Mouse (Mus musculus) heart, embryonic 10.5 days (tissue): ENCODE measurements at regions not wholly inside any gene's neighbourhood (a gene's known extent, or its start where the extent isn't known, plus 50 kb on each side); places are given as distances from the start of the nearest gene placed in this dataset.

Experiments
- DNase-seq: peaks from one replicate; pipeline ENCODE4 v3.0.0-alpha.2; 2017; ENCODE audit warnings: low spot score
- H3K27ac ChIP-seq: fragments of 300-500 bp; sonication (generic); 2 replicates; pipeline ENCODE4 v1.5.1; 2016; ENCODE audit warnings: mild to moderate bottlenecking
- H3K27me3 ChIP-seq: fragments of 300-500 bp; sonication (generic); 2 replicates; pipeline ENCODE4 v1.6.1; 2016; ENCODE audit warnings: mild to moderate bottlenecking; ENCODE audit not compliant: poor library complexity, insufficient read depth, severe bottlenecking
- H3K36me3 ChIP-seq: fragments of 300-500 bp; sonication (generic); 2 replicates; pipeline ENCODE4 v1.6.1; 2016; ENCODE audit warnings: mild to moderate bottlenecking, moderate library complexity
- H3K4me1 ChIP-seq: fragments of 300-500 bp; sonication (generic); 2 replicates; pipeline ENCODE4 v1.6.1; 2016; ENCODE audit warnings: mild to moderate bottlenecking
- H3K4me3 ChIP-seq: fragments of 300-500 bp; sonication (generic); 2 replicates; pipeline ENCODE4 v1.5.1; 2016; ENCODE audit warnings: mild to moderate bottlenecking, moderate library complexity
- H3K9me3 ChIP-seq: fragments of 300-500 bp; sonication (generic); 2 replicates; pipeline ENCODE4 v1.6.1; 2016; ENCODE audit warnings: mild to moderate bottlenecking, moderate library complexity
- microRNA counts: library from miRNA; unstranded; fragments of <30 nt; microRNA quantifications from one replicate; lab custom pipeline; 2017
- microRNA-seq: library from miRNA; unstranded; fragments of <30 nt; microRNA quantifications from one replicate; pipeline ENCODE4, GENCODE M21; 2017

GRCm38 (mm10) chr1:193421414-193421813 is 51.3 kb upstream of the Camk1g start:
- Histone ChIP-seq H3K9me3 (no peaks in the 10 kb centered on the region), H3K4me1 (peaks cover 37% of the 10 kb centered on the region), H3K36me3 (no peaks in the 10 kb centered on the region), H3K27ac (no peak overlapping the region), H3K27me3 (peaks cover 14% of the 10 kb centered on the region; the same call in 1 of the 2 replicates), H3K4me3 (no peak overlapping the region)
- DNase-seq: no peak

MicroRNA genes in the stretch of these regions (microRNA counts, 519-probe panel; counts per million panel counts)
- 7,500 counts per million, percentile 83 among the panel's probes with 10 or more counts for microRNA mmu-miR-205 (lab: Ali Mortazavi, UCI)

Small RNA genes in the stretch of these regions (microRNA-seq; reads per million reads assigned to microRNA genes)
- gene Mir205: 603 reads per million, percentile 73 among the genes with 10 or more reads in this experiment
